Mouse (Mus musculus) skeletal muscle tissue, postnatal 0 days (tissue): ENCODE results near the gene P4ha1. TPM values are rescaled to one million over a fixed set of nuclear protein-coding genes. Genes with fewer than 3 reads are reported as not detected.

Experiments used
- polyA plus RNA-seq: library from polyadenylated mRNA; unstranded; fragments of >200 nt; fragmentation: Nextera tagmentation; extraction: Ambion mirVana; gene quantifications from 2 replicates; pipeline ENCODE4 v1.2.1, GENCODE M21; 2015

P4ha1 gene
- 16.8 and 22.6 TPM in 2 replicates for polyA plus RNA-seq

GRCm38 (mm10) chr10:59323100-59323487 is at the start of gene P4ha1:
Gene P4ha1, plus strand, starts transcription at chr10:59323296.

GRCm38 (mm10) chr10:59395461-59395860 is 72.4 kb downstream of the P4ha1 start, which contains the start of gene Gm10273:
Gene Gm10273, plus strand, starts transcription at chr10:59395632.

GRCm38 (mm10) chr10:59402899-59403792 is 80.0 kb downstream of the P4ha1 start, which contains the start of gene Pla2g12b:
Gene Pla2g12b, plus strand, starts transcription at chr10:59403660.

Other genes with a start within 250 kb of the P4ha1 start
- 32.1 and 34.4 TPM in 2 replicates for gene Sept10, start 101.4 kb upstream of the P4ha1 start, polyA plus RNA-seq
- gene Sowahc, start 101.3 kb upstream of the P4ha1 start, polyA plus RNA-seq: 3.2 and 5.5 TPM in 2 replicates
- gene Gm10273, start 72.3 kb downstream of the P4ha1 start, polyA plus RNA-seq: 5.3 and 7.6 TPM in 2 replicates
- not detected in 2 replicates for gene Pla2g12b, start 80.4 kb downstream of the P4ha1 start, polyA plus RNA-seq
- gene Oit3, start 118.5 kb downstream of the P4ha1 start, polyA plus RNA-seq: 0.40 and 0.76 TPM in 2 replicates